Mouse (Mus musculus) hindbrain, embryonic 10.5 days (tissue): ENCODE data around the gene Ccdc6. TPM values are rescaled to one million over a fixed set of nuclear protein-coding genes. Genes with fewer than 3 reads are reported as not detected.

Experiments
- DNase-seq: peaks from one replicate; pipeline ENCODE4 v3.0.0-alpha.2; 2017; ENCODE audit warnings: low spot score
- H3K27ac ChIP-seq: fragments of 300-500 bp; sonication (generic); 2 replicates; pipeline ENCODE4 v1.5.1; 2016; ENCODE audit warnings: mild to moderate bottlenecking, moderate library complexity
- H3K27me3 ChIP-seq: fragments of 300-500 bp; sonication (generic); 2 replicates; pipeline ENCODE4 v1.6.1; 2016; ENCODE audit warnings: mild to moderate bottlenecking; ENCODE audit not compliant: poor library complexity, insufficient read depth, severe bottlenecking
- H3K36me3 ChIP-seq: fragments of 300-500 bp; sonication (generic); 2 replicates; pipeline ENCODE4 v1.6.1; 2016; ENCODE audit warnings: mild to moderate bottlenecking, moderate library complexity
- H3K4me1 ChIP-seq: fragments of 300-500 bp; sonication (generic); replicated peaks from 2 replicates; pipeline ENCODE4 v1.6.1; 2016; ENCODE audit warnings: mild to moderate bottlenecking
- H3K4me3 ChIP-seq: fragments of 300-500 bp; sonication (generic); 2 replicates; pipeline ENCODE4 v1.5.1; 2016; ENCODE audit warnings: mild to moderate bottlenecking, moderate library complexity
- H3K9me3 ChIP-seq: fragments of 300-500 bp; sonication (generic); 2 replicates; pipeline ENCODE4 v1.6.1; 2016; ENCODE audit warnings: mild to moderate bottlenecking, moderate library complexity
- WGBS: fragments of 180-500 bp; shearing (Covaris S2); methylation state at CpG from one replicate; pipeline ENCODE4 v1.1.7; 2016; 5-methylcytosine and 5-hydroxymethylcytosine counted together
- polyA plus RNA-seq: library from polyadenylated mRNA; unstranded; fragments of >200 nt; fragmentation: Nextera tagmentation; extraction: Ambion mirVana; gene quantifications from 2 replicates; pipeline ENCODE4 v1.2.1, GENCODE M21; 2016

Ccdc6 gene
- polyA plus RNA-seq, 1 experiment from 2014 or later: 14.2 TPM

- Histone ChIP-seq H3K9me3 (0 out of 2 replicates have a peak, but pooled peaks cover under 1% of the 10 kb centered on the region), H3K4me3 (no peak overlapping the region), H3K27me3 (no peaks in the 10 kb centered on the region), H3K27ac (no peak overlapping the region), H3K4me1 (peaks cover 19% of the 10 kb centered on the region), H3K36me3 (peaks cover 43% of the 10 kb centered on the region)
- DNase-seq: no peak
- WGBS: 91% methylated on average over 14 of the region's 14 CpGs
Observed at GRCm38 (mm10) chr10:70161504-70161903, 64.6 kb downstream of the Ccdc6 start.

GRCm38 (mm10) chr10:70163681-70164080, 66.8 kb downstream of the Ccdc6 start:
- peaks cover 47% of the 10 kb centered on the region for H3K36me3 ChIP-seq
- H3K27me3 ChIP-seq: no peaks in the 10 kb centered on the region
- peaks cover 23% of the 10 kb centered on the region for H3K4me1 ChIP-seq
- H3K27ac ChIP-seq: no peak overlapping the region
- H3K9me3 ChIP-seq: no peaks in the 10 kb centered on the region
- 63% methylated on average over 5 of the region's 5 CpGs for WGBS
- H3K4me3 ChIP-seq: no peak overlapping the region
- DNase-seq: no peak

GRCm38 (mm10) chr10:70165877-70166276, 69.0 kb downstream of the Ccdc6 start:
- Histone ChIP-seq H3K4me1 (peaks cover 22% of the 10 kb centered on the region), H3K27ac (no peak overlapping the region), H3K27me3 (no peaks in the 10 kb centered on the region), H3K9me3 (no peaks in the 10 kb centered on the region), H3K4me3 (no peak overlapping the region), H3K36me3 (peaks cover 55% of the 10 kb centered on the region)
- no peak for DNase-seq
- 79% methylated on average over 6 of the region's 6 CpGs for WGBS

GRCm38 (mm10) chr10:70166427-70166826, 69.5 kb downstream of the Ccdc6 start:
- Histone ChIP-seq H3K36me3 (peaks cover 60% of the 10 kb centered on the region), H3K27ac (no peak overlapping the region), H3K27me3 (no peaks in the 10 kb centered on the region), H3K4me1 (peaks cover 22% of the 10 kb centered on the region), H3K4me3 (no peak overlapping the region), H3K9me3 (no peaks in the 10 kb centered on the region)
- WGBS: 95% methylated on average over 5 of the region's 5 CpGs
- DNase-seq: no peak

- Histone ChIP-seq H3K36me3 (peaks cover 63% of the 10 kb centered on the region), H3K4me3 (no peak overlapping the region), H3K4me1 (peaks cover 22% of the 10 kb centered on the region), H3K27ac (no peak overlapping the region), H3K9me3 (no peaks in the 10 kb centered on the region), H3K27me3 (no peaks in the 10 kb centered on the region)
- WGBS: 82% methylated on average over 11 of the region's 11 CpGs
- no peak for DNase-seq
Observed at GRCm38 (mm10) chr10:70167625-70168024, 70.7 kb downstream of the Ccdc6 start.

- Histone ChIP-seq H3K4me3 (no peak overlapping the region), H3K27me3 (no peaks in the 10 kb centered on the region), H3K4me1 (peaks cover 22% of the 10 kb centered on the region), H3K36me3 (peaks cover 63% of the 10 kb centered on the region), H3K27ac (peak overlapping the region; percentile 41), H3K9me3 (no peaks in the 10 kb centered on the region)
- no peak for DNase-seq
- 79% methylated on average over 13 of the region's 13 CpGs for WGBS
Observed at GRCm38 (mm10) chr10:70168396-70168795, 71.5 kb downstream of the Ccdc6 start.

GRCm38 (mm10) chr10:70169044-70169443, 72.1 kb downstream of the Ccdc6 start:
- Histone ChIP-seq H3K27ac (peak overlapping the region; percentile 41), H3K4me1 (peaks cover 18% of the 10 kb centered on the region), H3K4me3 (no peak overlapping the region), H3K36me3 (peaks cover 60% of the 10 kb centered on the region), H3K27me3 (no peaks in the 10 kb centered on the region), H3K9me3 (no peaks in the 10 kb centered on the region)
- DNase-seq: no peak
- WGBS: 81% methylated on average over 18 of the region's 18 CpGs

GRCm38 (mm10) chr10:70173314-70173713, 76.4 kb downstream of the Ccdc6 start:
- WGBS: 59% methylated on average over 3 of the region's 3 CpGs
- H3K9me3 ChIP-seq: no peaks in the 10 kb centered on the region
- peaks cover 80% of the 10 kb centered on the region for H3K36me3 ChIP-seq
- no peaks in the 10 kb centered on the region for H3K27me3 ChIP-seq
- H3K27ac ChIP-seq: no peak overlapping the region
- H3K4me1 ChIP-seq: peaks cover 9% of the 10 kb centered on the region
- peak; percentile 51 for DNase-seq
- no peak overlapping the region for H3K4me3 ChIP-seq

GRCm38 (mm10) chr10:70174494-70175190, 77.7 kb downstream of the Ccdc6 start:
- DNase-seq: no peak
- Histone ChIP-seq H3K4me3 (no peak overlapping the region), H3K4me1 (no peaks in the 10 kb centered on the region), H3K27me3 (no peaks in the 10 kb centered on the region), H3K27ac (no peak overlapping the region), H3K9me3 (no peaks in the 10 kb centered on the region), H3K36me3 (peaks cover 73% of the 10 kb centered on the region)
- 81% methylated on average over 16 of the region's 16 CpGs for WGBS

GRCm38 (mm10) chr10:70180727-70181126, 83.8 kb downstream of the Ccdc6 start:
- Histone ChIP-seq H3K36me3 (peaks cover 50% of the 10 kb centered on the region), H3K27ac (no peak overlapping the region), H3K9me3 (no peaks in the 10 kb centered on the region), H3K27me3 (no peaks in the 10 kb centered on the region), H3K4me1 (peaks cover 6% of the 10 kb centered on the region), H3K4me3 (no peak overlapping the region)
- no peak for DNase-seq
- WGBS: 89% methylated on average over 9 of the region's 9 CpGs

- Histone ChIP-seq H3K27me3 (no peaks in the 10 kb centered on the region), H3K4me3 (no peak overlapping the region), H3K36me3 (peaks cover 45% of the 10 kb centered on the region), H3K9me3 (no peaks in the 10 kb centered on the region), H3K4me1 (peaks cover 6% of the 10 kb centered on the region), H3K27ac (no peak overlapping the region)
- no peak for DNase-seq
- 91% methylated on average over 11 of the region's 11 CpGs for WGBS
Observed at GRCm38 (mm10) chr10:70181279-70181972, 84.5 kb downstream of the Ccdc6 start.

GRCm38 (mm10) chr10:70183210-70184080, 86.5 kb downstream of the Ccdc6 start:
- peaks cover 46% of the 10 kb centered on the region for H3K36me3 ChIP-seq
- no peak overlapping the region for H3K4me3 ChIP-seq
- H3K9me3 ChIP-seq: no peaks in the 10 kb centered on the region
- H3K27me3 ChIP-seq: no peaks in the 10 kb centered on the region
- H3K4me1 ChIP-seq: peaks cover 6% of the 10 kb centered on the region
- WGBS: 69% methylated on average over 15 of the region's 15 CpGs
- peak overlapping the region; percentile 70 for H3K27ac ChIP-seq
- no peak for DNase-seq
